Mouse (Mus musculus) olfactory bulb, adult 2 months (tissue): ENCODE measurements around the gene Ppp2r5e.

ENCODE experiments used
- CTCF ChIP-seq: fragments of 200-500 bp; IDR thresholded peaks from 2 replicates; pipeline ENCODE4 v1.5.1; 2012; ENCODE audit warnings: low read depth, mild to moderate bottlenecking, low read length, moderate library complexity; ENCODE audit not compliant: insufficient read depth
- POLR2A ChIP-seq: fragments of 200-500 bp; IDR thresholded peaks from 2 replicates; pipeline ENCODE4 v1.6.1; 2012; ENCODE audit warnings: mild to moderate bottlenecking, low read depth, low read length, moderate library complexity; ENCODE audit not compliant: insufficient read depth

GRCm38 (mm10) chr12:75565756-75566155, 30.3 kb downstream of the Ppp2r5e start:
- no peak for TF ChIP-seq POLR2A
- no peak for TF ChIP-seq CTCF
